Mouse (Mus musculus): ENCODE results near the gene Wdhd1.

GRCm38 (mm10) chr14:47298819-47299261 lies 22.2 kb upstream of the Wdhd1 start:
- TF ChIP-seq CTCF (IDR thresholded peaks at IDR 0.05; ENCODE audit: control insufficient read depth, insufficient read depth, insufficient replicate concordance, low read depth, low read length) (no peak), POLR2A (IDR thresholded peaks at IDR 0.05; ENCODE audit: control insufficient read depth, low read depth, low read length) (no peak)

All from testis, adult 2 months (tissue).